Mouse (Mus musculus): ENCODE results near the gene Mgst2. TPM values are rescaled to one million over a fixed set of nuclear protein-coding genes. Genes with fewer than 3 reads are reported as not detected.
A peak's percentile ranks its signal among the peaks of the same experiment; 100 is the strongest.

Mgst2 gene
- polyA plus RNA-seq, 1 experiment: 3.6 TPM

DNA sequence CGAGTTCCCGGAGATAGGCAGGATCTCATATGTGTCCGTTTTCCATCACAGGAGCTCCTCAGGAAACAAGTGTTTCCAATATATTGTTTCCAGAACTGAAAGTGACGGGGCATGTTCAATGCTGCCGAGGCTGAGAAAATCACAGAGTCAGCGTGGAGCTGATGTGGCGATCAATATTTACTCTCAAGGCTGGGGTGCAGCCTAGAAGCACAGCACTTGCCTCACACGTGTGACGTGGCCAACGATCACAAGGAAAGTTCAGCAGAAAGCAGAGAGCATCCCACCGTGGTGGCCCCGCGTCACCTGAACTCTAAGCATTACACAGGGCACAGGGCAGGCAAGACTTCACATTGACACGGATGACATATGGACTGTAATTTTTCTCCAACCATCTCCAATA, 34.4 kb downstream of the Mgst2 start:
- H3ac ChIP-seq (ENCODE audit: control insufficient read depth, insufficient read length, low read depth): no peak overlapping the region
- TF ChIP-seq CTCF (IDR thresholded peaks at IDR 0.05; ENCODE audit: control insufficient read depth, insufficient read depth, insufficient read length) (no peak), USF1 (IDR thresholded peaks at IDR 0.05; ENCODE audit: low read depth) (no peak)
- no peaks in the 10 kb centered on the region for H3K27me3 ChIP-seq (ENCODE audit: control insufficient read depth, insufficient read depth, insufficient read length)
- no peaks in the 10 kb centered on the region for H3K79me3 ChIP-seq (ENCODE audit: low read depth)
- no peaks in the 10 kb centered on the region for H3K79me2 ChIP-seq (ENCODE audit: control insufficient read depth, insufficient read depth)
- H3K4me3 ChIP-seq (ENCODE audit: insufficient read depth, poor library complexity, severe bottlenecking): no peak overlapping the region
- H3K36me3 ChIP-seq (ENCODE audit: control insufficient read depth, insufficient read depth): no peaks in the 10 kb centered on the region

DNA sequence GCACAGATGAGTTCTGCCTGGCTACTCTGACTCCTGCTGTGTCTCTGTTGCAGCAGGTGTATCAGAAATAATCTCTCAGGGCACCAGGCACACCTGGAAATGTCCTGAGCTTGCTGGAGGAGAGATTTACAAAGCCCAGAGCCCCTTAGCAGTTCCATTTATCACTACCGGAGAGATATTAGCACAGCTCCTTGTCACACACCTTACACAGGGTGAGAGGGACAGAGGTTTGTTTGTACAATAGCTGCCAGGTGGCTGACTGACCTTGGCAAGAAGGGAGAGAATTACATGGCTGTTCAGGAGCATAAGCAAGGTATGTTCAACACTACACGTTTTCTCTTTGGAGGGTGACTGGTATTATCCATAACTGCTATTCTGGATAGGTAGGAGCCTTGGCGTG, 35.6 kb downstream of the Mgst2 start:
- Histone ChIP-seq H3K4me3 (ENCODE audit: insufficient read depth, poor library complexity, severe bottlenecking) (no peak overlapping the region), H3ac (ENCODE audit: control insufficient read depth, insufficient read length, low read depth) (no peak overlapping the region), H3K79me3 (ENCODE audit: low read depth) (no peaks in the 10 kb centered on the region), H3K79me2 (ENCODE audit: control insufficient read depth, insufficient read depth) (no peaks in the 10 kb centered on the region), H3K36me3 (ENCODE audit: control insufficient read depth, insufficient read depth) (no peaks in the 10 kb centered on the region), H3K27me3 (ENCODE audit: control insufficient read depth, insufficient read depth, insufficient read length) (no peaks in the 10 kb centered on the region)
- no peak for TF ChIP-seq USF1 (IDR thresholded peaks at IDR 0.05; ENCODE audit: low read depth)
- TF ChIP-seq MYOD1 (IDR thresholded peaks at IDR 0.05; ENCODE audit: control insufficient read depth, insufficient read length, low read depth): no peak
- TF ChIP-seq MAX (IDR thresholded peaks at IDR 0.05): no peak
- TF ChIP-seq CEBPB (IDR thresholded peaks at IDR 0.05; ENCODE audit: low read depth): no peak
- TF ChIP-seq FOSL1 (IDR thresholded peaks at IDR 0.05; ENCODE audit: insufficient read depth, low read length, poor library complexity, severe bottlenecking): no peak
- no peak for TF ChIP-seq MYOG (IDR thresholded peaks at IDR 0.05; ENCODE audit: control insufficient read depth, extremely low read depth, insufficient read length)
- TF ChIP-seq CTCF (IDR thresholded peaks at IDR 0.05; ENCODE audit: control insufficient read depth, insufficient read depth, insufficient read length): no peak

DNA sequence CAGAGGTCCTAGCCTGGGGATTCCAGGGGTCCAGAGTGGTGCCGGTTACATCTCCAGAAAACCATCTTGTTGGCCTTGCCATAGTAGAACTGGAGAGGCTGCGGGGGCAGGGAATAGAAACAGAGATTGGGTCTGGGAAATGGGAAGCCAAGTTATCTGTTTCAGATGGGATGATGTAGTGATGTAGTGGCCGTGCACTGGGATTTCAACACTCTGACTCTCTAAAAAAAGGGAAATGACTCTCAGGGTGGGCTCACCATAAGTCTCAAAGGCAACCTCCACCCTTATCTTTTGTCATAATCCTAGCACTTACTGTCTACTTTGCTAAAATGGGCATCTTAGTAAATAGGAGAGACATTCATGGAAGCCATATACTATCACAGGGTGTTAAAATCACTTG, 37.8 kb downstream of the Mgst2 start:
- no peaks in the 10 kb centered on the region for H3K36me3 ChIP-seq (ENCODE audit: control insufficient read depth, insufficient read depth)
- H3K79me3 ChIP-seq (ENCODE audit: low read depth): no peaks in the 10 kb centered on the region
- no peaks in the 10 kb centered on the region for H3K27me3 ChIP-seq (ENCODE audit: control insufficient read depth, insufficient read depth, insufficient read length)
- H3K79me2 ChIP-seq (ENCODE audit: control insufficient read depth, insufficient read depth): no peaks in the 10 kb centered on the region
- TF ChIP-seq FOSL1 (IDR thresholded peaks at IDR 0.05; ENCODE audit: insufficient read depth, low read length, poor library complexity, severe bottlenecking) (no peak), CTCF (IDR thresholded peaks at IDR 0.05; ENCODE audit: control insufficient read depth, insufficient read depth, insufficient read length) (no peak), MAX (IDR thresholded peaks at IDR 0.05) (no peak), MYOD1 (IDR thresholded peaks at IDR 0.05; ENCODE audit: control insufficient read depth, insufficient read length, low read depth) (no peak), USF1 (IDR thresholded peaks at IDR 0.05; ENCODE audit: low read depth) (no peak), CEBPB (IDR thresholded peaks at IDR 0.05; ENCODE audit: low read depth) (no peak), MYOG (IDR thresholded peaks at IDR 0.05; ENCODE audit: control insufficient read depth, extremely low read depth, insufficient read length) (no peak)
- H3ac ChIP-seq (ENCODE audit: control insufficient read depth, insufficient read length, low read depth): no peak overlapping the region
- no peak overlapping the region for H3K4me3 ChIP-seq (ENCODE audit: insufficient read depth, poor library complexity, severe bottlenecking)

DNA sequence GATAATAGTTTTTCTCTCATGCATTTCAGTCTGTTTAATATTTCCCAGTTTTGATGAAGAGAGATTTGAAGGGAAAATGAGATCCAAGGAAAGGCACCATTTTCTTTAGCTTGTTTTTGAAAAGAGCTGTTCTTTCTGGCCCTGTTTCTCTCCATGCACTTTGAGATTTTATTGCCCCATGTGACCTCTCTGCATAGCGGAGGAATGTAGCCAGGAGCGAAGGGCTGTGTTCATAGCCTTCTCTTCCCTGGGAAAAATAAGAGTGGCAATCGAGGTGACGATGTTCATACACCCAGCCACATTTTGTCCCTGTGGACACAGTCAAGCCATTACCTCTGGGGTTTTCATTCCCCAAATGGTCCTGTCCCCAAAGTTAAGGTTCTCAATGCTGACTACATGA, 40.0 kb downstream of the Mgst2 start:
- H3K4me3 ChIP-seq (ENCODE audit: insufficient read depth, poor library complexity, severe bottlenecking): no peak overlapping the region
- H3K36me3 ChIP-seq (ENCODE audit: control insufficient read depth, insufficient read depth): no peaks in the 10 kb centered on the region
- H3ac ChIP-seq (ENCODE audit: control insufficient read depth, insufficient read length, low read depth): no peak overlapping the region
- TF ChIP-seq MYOD1 (IDR thresholded peaks at IDR 0.05; ENCODE audit: control insufficient read depth, insufficient read length, low read depth) (no peak), MYOG (IDR thresholded peaks at IDR 0.05; ENCODE audit: control insufficient read depth, extremely low read depth, insufficient read length) (no peak), MAX (IDR thresholded peaks at IDR 0.05) (no peak), CTCF (IDR thresholded peaks at IDR 0.05; ENCODE audit: control insufficient read depth, insufficient read depth, insufficient read length) (no peak), FOSL1 (IDR thresholded peaks at IDR 0.05; ENCODE audit: insufficient read depth, low read length, poor library complexity, severe bottlenecking) (no peak), USF1 (IDR thresholded peaks at IDR 0.05; ENCODE audit: low read depth) (no peak), CEBPB (IDR thresholded peaks at IDR 0.05; ENCODE audit: low read depth) (no peak)
- H3K79me2 ChIP-seq (ENCODE audit: control insufficient read depth, insufficient read depth): no peaks in the 10 kb centered on the region
- H3K79me3 ChIP-seq (ENCODE audit: low read depth): no peaks in the 10 kb centered on the region
- no peaks in the 10 kb centered on the region for H3K27me3 ChIP-seq (ENCODE audit: control insufficient read depth, insufficient read depth, insufficient read length)

DNA sequence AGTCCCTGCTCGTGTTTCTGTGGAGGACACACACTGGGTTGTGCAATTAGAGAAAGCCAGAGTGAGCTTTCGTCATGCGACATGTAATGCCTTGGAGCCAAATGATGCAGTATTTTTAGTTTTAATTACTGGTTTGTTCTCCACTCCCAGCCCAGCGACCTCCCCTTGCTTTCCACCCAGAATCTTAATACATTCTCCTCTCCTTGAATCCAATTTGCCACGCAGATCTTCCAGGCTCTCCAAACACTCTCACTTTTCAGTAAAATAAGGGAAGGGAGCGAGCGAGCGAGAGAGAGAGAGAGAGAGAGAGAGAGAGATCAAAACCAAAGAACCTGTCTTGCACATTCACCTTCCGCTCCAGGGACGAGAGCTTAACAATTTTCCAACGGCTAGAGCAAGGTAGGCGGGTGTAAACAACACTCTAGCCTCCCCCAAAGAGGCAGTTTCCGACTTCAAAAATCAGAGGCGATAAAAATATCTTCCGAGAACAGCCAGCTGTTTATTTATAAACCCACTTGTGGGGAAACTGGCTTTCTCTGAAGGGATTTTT, 40.6 kb downstream of the Mgst2 start:
- H3K4me3 ChIP-seq (ENCODE audit: insufficient read depth, poor library complexity, severe bottlenecking): no peak overlapping the region

DNA sequence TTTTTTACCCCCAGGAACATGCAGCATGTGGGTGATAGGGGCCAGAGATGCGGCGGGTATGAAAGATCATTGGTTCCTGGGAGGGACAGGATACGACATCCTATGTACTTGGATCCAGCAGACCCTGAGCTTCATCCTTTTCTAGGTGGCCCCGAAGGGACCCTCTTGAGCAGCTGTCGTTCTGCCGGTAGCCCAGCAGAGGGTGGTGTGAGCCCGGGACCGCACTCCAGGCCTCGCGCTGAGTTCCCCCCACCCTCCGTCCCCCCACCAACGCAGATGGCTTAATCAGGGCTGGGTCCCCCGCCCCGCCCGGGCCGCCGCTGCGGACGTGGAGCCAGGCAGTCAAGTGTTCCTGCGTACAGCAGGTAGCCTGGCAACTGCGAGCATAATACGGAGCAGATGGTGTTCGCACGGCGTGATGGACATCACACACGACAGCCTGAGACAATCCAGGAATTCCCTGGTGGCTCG, 41.2 kb downstream of the Mgst2 start:
- Histone ChIP-seq H3K36me3 (ENCODE audit: control insufficient read depth, insufficient read depth) (no peaks in the 10 kb centered on the region), H3ac (ENCODE audit: control insufficient read depth, insufficient read length, low read depth) (no peak overlapping the region), H3K79me3 (ENCODE audit: low read depth) (no peaks in the 10 kb centered on the region), H3K27me3 (ENCODE audit: control insufficient read depth, insufficient read depth, insufficient read length) (no peaks in the 10 kb centered on the region), H3K4me3 (ENCODE audit: insufficient read depth, poor library complexity, severe bottlenecking) (no peak overlapping the region), H3K79me2 (ENCODE audit: control insufficient read depth, insufficient read depth) (no peaks in the 10 kb centered on the region)
- TF ChIP-seq CTCF (IDR thresholded peaks at IDR 0.05; ENCODE audit: control insufficient read depth, insufficient read depth, insufficient read length): peak; percentile 75
- TF ChIP-seq MYOD1 (IDR thresholded peaks at IDR 0.05; ENCODE audit: control insufficient read depth, insufficient read length, low read depth): no peak

More for the DNA sequence above, 40.6 kb downstream of the Mgst2 start:
- Histone ChIP-seq H3K27me3 (ENCODE audit: control insufficient read depth, insufficient read depth, insufficient read length) (no peaks in the 10 kb centered on the region), H3K36me3 (ENCODE audit: control insufficient read depth, insufficient read depth) (no peaks in the 10 kb centered on the region), H3ac (ENCODE audit: control insufficient read depth, insufficient read length, low read depth) (no peak overlapping the region), H3K79me3 (ENCODE audit: low read depth) (no peaks in the 10 kb centered on the region), H3K79me2 (ENCODE audit: control insufficient read depth, insufficient read depth) (no peaks in the 10 kb centered on the region)
- TF ChIP-seq MYOD1 (IDR thresholded peaks at IDR 0.05; ENCODE audit: control insufficient read depth, insufficient read length, low read depth) (no peak), USF1 (IDR thresholded peaks at IDR 0.05; ENCODE audit: low read depth) (no peak), MAX (IDR thresholded peaks at IDR 0.05) (no peak), MYOG (IDR thresholded peaks at IDR 0.05; ENCODE audit: control insufficient read depth, extremely low read depth, insufficient read length) (no peak)
